Mouse (Mus musculus): Measurements from ENCODE around the gene Clec2i. TPM values are rescaled to one million over a fixed set of nuclear protein-coding genes. Genes with fewer than 3 reads are reported as not detected.

Clec2i gene
- polyA plus RNA-seq, 1 experiment, result not detected

DNA sequence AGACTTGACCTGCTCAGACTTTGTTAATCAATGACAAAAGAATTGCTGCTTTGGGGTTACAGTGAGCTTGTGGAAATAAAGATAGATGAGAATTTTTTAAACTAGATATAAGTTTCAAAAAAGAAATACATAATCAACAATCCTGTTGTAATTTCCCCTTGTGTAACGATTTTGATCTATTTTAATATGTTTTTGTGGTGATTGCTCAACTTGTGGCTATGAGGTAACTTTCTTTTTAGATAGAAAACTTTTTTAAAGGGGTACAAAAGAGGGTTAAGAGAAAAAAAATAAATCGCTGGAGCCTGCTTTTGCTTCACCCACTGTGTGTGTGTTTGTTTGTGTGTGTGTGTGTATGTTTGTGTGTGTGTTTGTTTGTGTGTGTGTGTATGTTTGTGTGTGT is 36.2 kb upstream of the Clec2i start:
- Histone ChIP-seq H3K27ac (ENCODE audit: insufficient read depth, low read length) (no peak overlapping the region), H3K27me3 (ENCODE audit: control insufficient read depth, insufficient read depth, low read length, poor library complexity, severe bottlenecking) (no peaks in the 10 kb centered on the region), H3K4me3 (ENCODE audit: low read depth, low read length) (no peak overlapping the region), H3K36me3 (ENCODE audit: control insufficient read depth, insufficient read depth, low read length, poor library complexity, severe bottlenecking) (no peaks in the 10 kb centered on the region), H3K9me3 (replicated peaks; ENCODE audit: control insufficient read depth, insufficient read depth, low read length, poor library complexity, severe bottlenecking) (0 out of 2 replicates have a peak, but pooled peaks cover 4% of the 10 kb centered on the region), H3K9ac (ENCODE audit: low read depth, poor library complexity, severe bottlenecking) (no peak overlapping the region), H3K4me1 (ENCODE audit: control insufficient read depth, insufficient read depth, low read length) (no peaks in the 10 kb centered on the region)
- no peak for TF ChIP-seq POLR2A (IDR thresholded peaks at IDR 0.05; ENCODE audit: insufficient read depth, low read length)
- no peak for TF ChIP-seq EP300 (IDR thresholded peaks at IDR 0.05; ENCODE audit: insufficient read depth, low read depth, low read length)
- no peak for TF ChIP-seq CTCF (IDR thresholded peaks at IDR 0.05; ENCODE audit: low read depth, low read length)

DNA sequence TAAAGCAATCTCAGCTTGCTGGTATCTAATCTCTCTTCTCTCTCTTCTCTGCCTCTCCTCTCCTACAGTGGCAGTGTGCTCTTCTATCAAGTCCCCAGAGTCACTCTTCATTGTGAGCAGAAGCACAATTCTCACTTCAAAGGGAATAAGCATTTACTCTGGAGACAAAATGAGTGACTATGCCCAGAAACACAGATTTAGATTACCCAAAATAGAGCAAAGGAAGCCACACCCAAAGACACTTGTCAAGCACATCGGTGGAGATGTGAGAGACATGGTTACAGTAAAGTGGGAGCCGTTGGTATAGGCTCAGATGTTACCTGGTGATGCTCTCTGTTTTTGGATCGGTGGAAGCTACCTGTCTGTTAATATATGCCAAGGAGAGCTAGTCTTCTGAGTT is 34.6 kb upstream of the Clec2i start:
- H3K9ac ChIP-seq (ENCODE audit: low read depth, poor library complexity, severe bottlenecking), result no peak overlapping the region
- H3K27ac ChIP-seq (ENCODE audit: insufficient read depth, low read length), result no peak overlapping the region
- H3K36me3 ChIP-seq (ENCODE audit: control insufficient read depth, insufficient read depth, low read length, poor library complexity, severe bottlenecking), result no peaks in the 10 kb centered on the region
- H3K27me3 ChIP-seq (ENCODE audit: control insufficient read depth, insufficient read depth, low read length, poor library complexity, severe bottlenecking), result no peaks in the 10 kb centered on the region
- H3K4me3 ChIP-seq (ENCODE audit: low read depth, low read length), result no peak overlapping the region
- 0 out of 2 replicates have a peak, but pooled peaks cover 4% of the 10 kb centered on the region for H3K9me3 ChIP-seq (replicated peaks; ENCODE audit: control insufficient read depth, insufficient read depth, low read length, poor library complexity, severe bottlenecking)
- no peak for TF ChIP-seq CTCF (IDR thresholded peaks at IDR 0.05; ENCODE audit: low read depth, low read length)
- no peak for TF ChIP-seq POLR2A (IDR thresholded peaks at IDR 0.05; ENCODE audit: insufficient read depth, low read length)
- no peak for TF ChIP-seq EP300 (IDR thresholded peaks at IDR 0.05; ENCODE audit: insufficient read depth, low read depth, low read length)
- no peaks in the 10 kb centered on the region for H3K4me1 ChIP-seq (ENCODE audit: control insufficient read depth, insufficient read depth, low read length)

DNA sequence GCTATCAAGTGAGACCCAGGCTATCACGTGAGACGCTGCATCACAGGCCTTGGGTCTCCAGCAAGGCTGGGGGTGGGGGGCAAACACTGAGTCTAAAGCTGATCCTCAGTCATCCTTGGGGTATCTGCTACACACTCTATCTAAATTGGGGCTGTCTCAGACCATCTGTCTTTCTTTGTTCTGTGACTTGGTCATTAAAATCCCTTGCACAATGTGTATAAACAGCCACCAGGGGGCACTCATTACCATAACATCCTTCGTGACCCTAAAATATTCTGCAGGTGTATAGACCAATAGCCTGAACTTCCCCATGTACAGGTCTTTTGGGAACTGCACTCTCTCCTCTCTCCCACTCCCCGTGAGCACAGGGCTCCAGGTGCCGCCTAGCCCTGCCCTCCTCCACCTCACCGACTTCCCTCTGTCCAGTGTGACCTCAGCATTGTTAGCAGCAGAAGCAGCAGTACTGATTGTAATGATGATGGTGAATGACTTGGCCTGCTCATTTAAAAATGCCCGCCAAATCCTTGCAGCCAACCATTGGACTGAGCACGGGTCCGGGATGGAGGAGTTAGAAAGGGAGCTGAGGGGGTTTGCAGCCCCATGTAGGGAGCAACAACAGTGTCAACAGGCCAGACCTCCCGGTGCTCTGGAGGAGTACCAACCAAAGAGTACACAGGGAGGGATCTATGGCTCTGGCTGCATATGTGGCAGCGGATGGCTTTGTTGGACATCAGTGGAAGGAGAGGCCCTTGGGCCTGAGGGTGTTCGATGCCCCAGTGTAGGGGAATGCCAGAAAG is 33.2 kb upstream of the Clec2i start:
- no peaks in the 10 kb centered on the region for H3K36me3 ChIP-seq (ENCODE audit: control insufficient read depth, insufficient read depth, low read length, poor library complexity, severe bottlenecking)
- peak overlapping the region; percentile 20 for H3K4me3 ChIP-seq (ENCODE audit: low read depth, low read length)
- no peaks in the 10 kb centered on the region for H3K4me1 ChIP-seq (ENCODE audit: control insufficient read depth, insufficient read depth, low read length)
- no peak for TF ChIP-seq CTCF (IDR thresholded peaks at IDR 0.05; ENCODE audit: low read depth, low read length)
- H3K9ac ChIP-seq (ENCODE audit: low read depth, poor library complexity, severe bottlenecking), result no peak overlapping the region
- H3K27ac ChIP-seq (ENCODE audit: insufficient read depth, low read length), result no peak overlapping the region
- H3K9me3 ChIP-seq (replicated peaks; ENCODE audit: control insufficient read depth, insufficient read depth, low read length, poor library complexity, severe bottlenecking), result 0 out of 2 replicates have a peak, but pooled peaks cover 4% of the 10 kb centered on the region
- no peaks in the 10 kb centered on the region for H3K27me3 ChIP-seq (ENCODE audit: control insufficient read depth, insufficient read depth, low read length, poor library complexity, severe bottlenecking)

DNA sequence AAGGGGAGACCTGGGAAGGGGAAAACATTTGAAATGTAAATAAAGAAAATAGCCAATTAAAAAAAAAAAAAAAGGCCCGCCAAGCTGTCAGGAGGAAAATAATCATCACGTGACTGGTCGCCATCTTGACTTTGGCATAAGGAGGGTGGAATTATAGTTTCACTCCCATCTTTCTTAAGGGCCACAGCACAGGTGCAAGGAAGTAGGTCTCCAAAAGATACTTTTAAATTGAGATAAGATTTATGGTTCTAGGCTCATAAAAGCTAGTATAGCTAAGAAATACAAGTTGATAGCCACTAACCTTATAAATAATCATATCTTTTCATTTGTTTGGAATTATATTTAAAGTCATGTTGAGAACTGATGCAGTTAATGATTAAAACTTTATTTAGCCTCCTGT is 32.5 kb upstream of the Clec2i start:
- no peak overlapping the region for H3K27ac ChIP-seq (ENCODE audit: insufficient read depth, low read length)
- no peaks in the 10 kb centered on the region for H3K4me1 ChIP-seq (ENCODE audit: control insufficient read depth, insufficient read depth, low read length)
- TF ChIP-seq CTCF (IDR thresholded peaks at IDR 0.05; ENCODE audit: low read depth, low read length), result no peak
- TF ChIP-seq EP300 (IDR thresholded peaks at IDR 0.05; ENCODE audit: insufficient read depth, low read depth, low read length), result no peak
- no peak for TF ChIP-seq POLR2A (IDR thresholded peaks at IDR 0.05; ENCODE audit: insufficient read depth, low read length)
- H3K27me3 ChIP-seq (ENCODE audit: control insufficient read depth, insufficient read depth, low read length, poor library complexity, severe bottlenecking), result no peaks in the 10 kb centered on the region
- H3K9me3 ChIP-seq (replicated peaks; ENCODE audit: control insufficient read depth, insufficient read depth, low read length, poor library complexity, severe bottlenecking), result 0 out of 2 replicates have a peak, but pooled peaks cover 4% of the 10 kb centered on the region
- H3K9ac ChIP-seq (ENCODE audit: low read depth, poor library complexity, severe bottlenecking), result no peak overlapping the region
- H3K36me3 ChIP-seq (ENCODE audit: control insufficient read depth, insufficient read depth, low read length, poor library complexity, severe bottlenecking), result no peaks in the 10 kb centered on the region
- no peak overlapping the region for H3K4me3 ChIP-seq (ENCODE audit: low read depth, low read length)

DNA sequence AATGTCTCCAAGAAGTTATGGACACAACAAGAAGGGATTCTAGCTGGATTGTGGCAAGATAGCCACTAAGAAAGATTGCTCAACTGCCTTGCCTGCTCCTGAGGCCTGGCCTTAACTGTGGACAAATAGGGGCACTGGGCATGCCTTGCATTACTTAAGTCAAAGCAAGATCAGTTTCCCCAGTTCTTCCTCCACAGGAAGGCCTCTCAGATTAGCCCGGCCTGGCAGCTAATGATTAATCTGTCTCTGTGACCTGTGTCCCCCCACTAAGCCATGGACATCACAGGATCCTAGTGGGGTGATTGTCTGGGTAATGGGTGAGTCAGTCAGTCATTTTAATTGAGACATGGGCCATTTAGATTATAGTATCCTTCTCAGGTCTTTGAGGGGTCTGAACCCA is 31.9 kb upstream of the Clec2i start:
- 0 out of 2 replicates have a peak, but pooled peaks cover 2% of the 10 kb centered on the region for H3K9me3 ChIP-seq (replicated peaks; ENCODE audit: control insufficient read depth, insufficient read depth, low read length, poor library complexity, severe bottlenecking)
- no peak overlapping the region for H3K9ac ChIP-seq (ENCODE audit: low read depth, poor library complexity, severe bottlenecking)
- no peaks in the 10 kb centered on the region for H3K27me3 ChIP-seq (ENCODE audit: control insufficient read depth, insufficient read depth, low read length, poor library complexity, severe bottlenecking)
- no peak overlapping the region for H3K4me3 ChIP-seq (ENCODE audit: low read depth, low read length)
- H3K4me1 ChIP-seq (ENCODE audit: control insufficient read depth, insufficient read depth, low read length), result no peaks in the 10 kb centered on the region
- H3K36me3 ChIP-seq (ENCODE audit: control insufficient read depth, insufficient read depth, low read length, poor library complexity, severe bottlenecking), result no peaks in the 10 kb centered on the region
- H3K27ac ChIP-seq (ENCODE audit: insufficient read depth, low read length), result no peak overlapping the region
- no peak for TF ChIP-seq CTCF (IDR thresholded peaks at IDR 0.05; ENCODE audit: low read depth, low read length)
- TF ChIP-seq EP300 (IDR thresholded peaks at IDR 0.05; ENCODE audit: insufficient read depth, low read depth, low read length), result no peak
- TF ChIP-seq POLR2A (IDR thresholded peaks at IDR 0.05; ENCODE audit: insufficient read depth, low read length), result no peak

DNA sequence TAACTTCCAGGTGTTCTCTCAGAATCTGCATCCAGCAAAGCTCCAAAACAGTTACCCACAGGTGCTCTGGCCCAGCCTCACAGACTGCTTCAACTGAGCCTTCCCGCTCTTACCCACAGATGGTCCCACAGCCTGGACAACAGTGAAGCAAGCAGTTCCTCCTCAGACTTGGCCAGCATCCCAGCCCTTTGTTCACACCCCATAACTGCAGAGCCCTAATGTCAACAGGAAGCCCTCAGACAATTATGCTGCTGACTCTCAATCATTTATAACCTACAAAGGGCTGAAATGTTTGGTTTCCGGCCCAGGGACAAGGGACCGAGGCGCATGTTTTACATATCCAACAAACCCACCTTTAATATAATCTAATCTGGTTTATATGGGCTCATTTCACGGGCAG is 31.1 kb upstream of the Clec2i start:
- no peak overlapping the region for H3K9ac ChIP-seq (ENCODE audit: low read depth, poor library complexity, severe bottlenecking)
- TF ChIP-seq EP300 (IDR thresholded peaks at IDR 0.05; ENCODE audit: insufficient read depth, low read depth, low read length), result no peak
- TF ChIP-seq POLR2A (IDR thresholded peaks at IDR 0.05; ENCODE audit: insufficient read depth, low read length), result no peak
- no peak for TF ChIP-seq CTCF (IDR thresholded peaks at IDR 0.05; ENCODE audit: low read depth, low read length)
- no peaks in the 10 kb centered on the region for H3K4me1 ChIP-seq (ENCODE audit: control insufficient read depth, insufficient read depth, low read length)
- H3K36me3 ChIP-seq (ENCODE audit: control insufficient read depth, insufficient read depth, low read length, poor library complexity, severe bottlenecking), result no peaks in the 10 kb centered on the region
- no peak overlapping the region for H3K27ac ChIP-seq (ENCODE audit: insufficient read depth, low read length)
- H3K4me3 ChIP-seq (ENCODE audit: low read depth, low read length), result no peak overlapping the region
- no peaks in the 10 kb centered on the region for H3K27me3 ChIP-seq (ENCODE audit: control insufficient read depth, insufficient read depth, low read length, poor library complexity, severe bottlenecking)
- no peaks in the 10 kb centered on the region for H3K9me3 ChIP-seq (replicated peaks; ENCODE audit: control insufficient read depth, insufficient read depth, low read length, poor library complexity, severe bottlenecking)
